Mouse (Mus musculus) brain, adult 2 months (tissue): ENCODE data around the gene Zc3h4.

Experiments used
- DNase-seq: peaks from one replicate; pipeline ENCODE4 v3.0.0; 2011; ENCODE audit warnings: low read depth, low spot score

Zc3h4 gene

GRCm38 (mm10) chr7:16475764-16476599, 75.3 kb downstream of the Zc3h4 start:
- no peak for DNase-seq

GRCm38 (mm10) chr7:16476600-16476989, 75.9 kb downstream of the Zc3h4 start:
- no peak for DNase-seq

- DNase-seq = no peak
Measured at GRCm38 (mm10) chr7:16477628-16478027, 76.9 kb downstream of the Zc3h4 start, which contains the start of gene Npas1. Npas1 (minus strand) TSS chr7:16477728.
